Mouse (Mus musculus) MEL (cell line): Measurements from ENCODE around the gene Maml3.

Experiments
- CTCF ChIP-seq, 3 experiments: IDR thresholded peaks in 2 of 3; conservative IDR thresholded peaks in 1 of 3; 2 replicates each; pipeline ENCODE4 v1.5.1; 2011 to 2012; ENCODE audit warnings: low read length in 3 of 3, low read depth in 2 of 3, mild to moderate bottlenecking in 2 of 3, improper control_type of control experiment in 1 of 3, inconsistent platforms in 1 of 3, mixed read lengths in 1 of 3, moderate library complexity in 1 of 3; ENCODE audit not compliant: control insufficient read depth in 1 of 3, insufficient read depth in 1 of 3, poor library complexity in 1 of 3, severe bottlenecking in 1 of 3
- E2F4 ChIP-seq: IDR thresholded peaks from 2 replicates; pipeline ENCODE4 v1.6.1; 2011; ENCODE audit warnings: low read depth, low read length, improper control_type of control experiment, borderline replicate concordance
- EP300 ChIP-seq, 2 experiments: IDR thresholded peaks; 2 replicates each; pipeline ENCODE4 v1.6.1; 2011; ENCODE audit warnings: improper control_type of control experiment in 2 of 2, low read length in 2 of 2, low read depth in 1 of 2, mild to moderate bottlenecking in 1 of 2
- KAT2A ChIP-seq: conservative IDR thresholded peaks from 2 replicates; pipeline ENCODE4 v1.6.1; 2012; ENCODE audit warnings: low read depth, low read length, improper control_type of control experiment, inconsistent platforms
- MAZ ChIP-seq: IDR thresholded peaks from 2 replicates; pipeline ENCODE4 v1.6.1; 2012; ENCODE audit warnings: low read depth, mild to moderate bottlenecking, inconsistent platforms, low read length, improper control_type of control experiment
- POLR2A ChIP-seq, 2 experiments: IDR thresholded peaks; 2 replicates each; pipeline ENCODE4 v1.6.1; 2011 to 2012; ENCODE audit warnings: low read length in 2 of 2, mild to moderate bottlenecking in 2 of 2, control low read depth in 1 of 2, improper control_type of control experiment in 1 of 2, low read depth in 1 of 2, moderate library complexity in 1 of 2; ENCODE audit not compliant: control insufficient read depth in 1 of 2, insufficient read depth in 1 of 2, poor library complexity in 1 of 2
- RAD21 ChIP-seq: IDR thresholded peaks from 2 replicates; pipeline ENCODE4 v1.6.1; 2011; ENCODE audit warnings: mild to moderate bottlenecking, low read depth, low read length, improper control_type of control experiment
- TBP ChIP-seq: IDR thresholded peaks from 2 replicates; pipeline ENCODE4 v1.8.0; 2011; ENCODE audit warnings: low read depth, low read length, improper control_type of control experiment
- UBTF ChIP-seq: IDR thresholded peaks from 2 replicates; pipeline ENCODE4 v1.6.1; 2012; ENCODE audit warnings: low read depth, mild to moderate bottlenecking, inconsistent platforms, low read length, improper control_type of control experiment, moderate library complexity, borderline replicate concordance; ENCODE audit not compliant: insufficient read depth
- ZKSCAN1 ChIP-seq: IDR thresholded peaks from 2 replicates; pipeline ENCODE4 v1.6.1; 2012; ENCODE audit warnings: low read depth, mild to moderate bottlenecking, inconsistent platforms, low read length, improper control_type of control experiment, moderate library complexity

GRCm38 (mm10) chr3:52105156-52105555 is 280 bp upstream of the Maml3 start:
- TF ChIP-seq CTCF (IDR thresholded peaks at IDR 0.05 in 2 of 3, conservative IDR thresholded peaks at IDR 0.05 in 1 of 3; ENCODE audit: control insufficient read depth in 1 of 3, insufficient read depth in 1 of 3, low read depth in 2 of 3, low read length in 3 of 3, poor library complexity in 1 of 3, severe bottlenecking in 1 of 3) (no peak), MAZ (no peak), UBTF (no peak), TBP (no peak), E2F4 (no peak), RAD21 (no peak), ZKSCAN1 (no peak), POLR2A (IDR thresholded peaks at IDR 0.05; ENCODE audit: control insufficient read depth in 1 of 2, insufficient read depth in 1 of 2, low read depth in 1 of 2, low read length in 2 of 2, poor library complexity in 1 of 2) (no peak), KAT2A (no peak), EP300 (IDR thresholded peaks at IDR 0.05; ENCODE audit: low read depth in 1 of 2, low read length in 2 of 2) (no peak; a peak in 1 of 4 replicates)
